Mouse (Mus musculus): ENCODE results near the gene Tgfa. TPM values are rescaled to one million over a fixed set of nuclear protein-coding genes. Genes with fewer than 3 reads are reported as not detected.

Tgfa gene
- polyA plus RNA-seq, 1 experiment from 2014 or later = 1.8 TPM

- Histone ChIP-seq H3K9me3 (replicated peaks; ENCODE audit: control insufficient read depth, low read length) (no peaks in the 10 kb centered on the region), H3K4me1 (ENCODE audit: control insufficient read depth, insufficient read depth, low read length) (no peaks in the 10 kb centered on the region), H3K4me3 (ENCODE audit: low read depth, low read length) (no peak overlapping the region), H3K9ac (replicated peaks; ENCODE audit: low read length) (no peak overlapping the region), H3K36me3 (replicated peaks; ENCODE audit: control insufficient read depth, insufficient read depth, low read depth, low read length) (no peaks in the 10 kb centered on the region), H3K27ac (replicated peaks; ENCODE audit: low read depth, low read length) (no peak overlapping the region), H3K27me3 (ENCODE audit: control insufficient read depth, insufficient read depth, low read length) (peaks cover 8% of the 10 kb centered on the region), H3K4me2 (ENCODE audit: low read depth, low read length) (no peak overlapping the region)
- ATAC-seq (replicated peaks; ENCODE audit: insufficient number of reproducible peaks, low FRiP score, low TSS enrichment, low read depth) = no peak
- WGBS = 81% methylated on average over 3 of the region's 3 CpGs
- DNase-seq (ENCODE audit: low spot score) = no peak
These were observed 4.4 kb upstream of the Tgfa start for GRCm38 (mm10) chr6:86190622-86191021.

DNA sequence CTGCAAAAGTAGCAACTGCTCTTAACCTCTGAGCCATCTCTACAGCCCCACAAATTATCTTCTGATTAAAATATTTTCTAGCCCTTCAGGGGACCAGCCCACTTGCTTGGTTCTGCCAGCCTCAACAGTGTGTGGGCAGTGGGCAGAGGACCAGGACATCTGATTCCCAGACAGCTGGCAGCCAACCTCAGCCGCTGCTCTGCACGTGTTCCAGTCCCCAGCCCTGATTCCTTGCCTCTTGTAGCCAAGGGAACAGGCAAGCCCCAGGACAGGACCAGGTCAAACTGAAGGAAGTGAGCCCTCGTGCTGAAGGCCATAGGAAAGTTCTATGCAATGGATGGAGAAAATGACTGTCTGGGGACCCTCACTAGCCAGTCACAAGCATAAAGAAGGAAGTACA lies 2.0 kb upstream of the Tgfa start:
- Histone ChIP-seq H3K27me3 (ENCODE audit: control insufficient read depth, insufficient read depth, low read length) (peaks cover 10% of the 10 kb centered on the region), H3K4me2 (ENCODE audit: low read depth, low read length) (no peak overlapping the region), H3K4me1 (ENCODE audit: control insufficient read depth, insufficient read depth, low read length) (peaks cover 4% of the 10 kb centered on the region; the same call in 1 of the 2 replicates), H3K9me3 (replicated peaks; ENCODE audit: control insufficient read depth, low read length) (no peaks in the 10 kb centered on the region), H3K4me3 (ENCODE audit: low read depth, low read length) (no peak overlapping the region), H3K9ac (replicated peaks; ENCODE audit: low read length) (no peak overlapping the region), H3K36me3 (replicated peaks; ENCODE audit: control insufficient read depth, insufficient read depth, low read depth, low read length) (no peaks in the 10 kb centered on the region), H3K27ac (replicated peaks; ENCODE audit: low read depth, low read length) (no peak overlapping the region)
- no peak for DNase-seq (ENCODE audit: low spot score)
- ATAC-seq (replicated peaks; ENCODE audit: insufficient number of reproducible peaks, low FRiP score, low TSS enrichment, low read depth) = no peak
- WGBS = 67% methylated on average over 3 of the region's 3 CpGs

DNA sequence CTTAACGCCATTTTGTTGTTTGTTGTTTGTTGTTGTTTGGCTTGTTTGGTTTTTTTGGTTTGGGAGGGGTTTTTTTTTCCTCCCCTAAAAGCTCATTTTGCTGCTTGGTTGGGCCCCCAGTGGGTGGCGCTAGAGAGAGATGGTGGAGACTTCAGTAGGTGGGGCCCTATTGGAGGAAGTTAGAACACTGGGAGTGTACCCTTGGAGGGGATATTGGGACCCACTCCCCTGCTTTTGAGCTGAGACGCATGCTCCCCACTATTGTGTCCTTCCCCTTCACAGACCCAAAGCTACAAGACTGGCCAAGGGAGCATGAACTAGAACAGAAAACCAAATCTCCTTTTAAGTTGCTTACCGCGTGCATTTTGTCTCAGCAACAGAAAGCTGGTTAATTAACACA lies 1.1 kb upstream of the Tgfa start:
- DNase-seq (ENCODE audit: low spot score) (peak; percentile 39), ATAC-seq (replicated peaks; ENCODE audit: insufficient number of reproducible peaks, low FRiP score, low TSS enrichment, low read depth) (no peak)
- Histone ChIP-seq H3K4me1 (ENCODE audit: control insufficient read depth, insufficient read depth, low read length) (peaks cover 4% of the 10 kb centered on the region; the same call in 1 of the 2 replicates), H3K27ac (replicated peaks; ENCODE audit: low read depth, low read length) (no peak overlapping the region), H3K27me3 (ENCODE audit: control insufficient read depth, insufficient read depth, low read length) (peaks cover 10% of the 10 kb centered on the region), H3K36me3 (replicated peaks; ENCODE audit: control insufficient read depth, insufficient read depth, low read depth, low read length) (no peaks in the 10 kb centered on the region), H3K9ac (replicated peaks; ENCODE audit: low read length) (no peak overlapping the region), H3K4me3 (ENCODE audit: low read depth, low read length) (no peak overlapping the region), H3K4me2 (ENCODE audit: low read depth, low read length) (no peak overlapping the region), H3K9me3 (replicated peaks; ENCODE audit: control insufficient read depth, low read length) (no peaks in the 10 kb centered on the region)
- WGBS = 54% methylated on average over 5 of the region's 5 CpGs

DNA sequence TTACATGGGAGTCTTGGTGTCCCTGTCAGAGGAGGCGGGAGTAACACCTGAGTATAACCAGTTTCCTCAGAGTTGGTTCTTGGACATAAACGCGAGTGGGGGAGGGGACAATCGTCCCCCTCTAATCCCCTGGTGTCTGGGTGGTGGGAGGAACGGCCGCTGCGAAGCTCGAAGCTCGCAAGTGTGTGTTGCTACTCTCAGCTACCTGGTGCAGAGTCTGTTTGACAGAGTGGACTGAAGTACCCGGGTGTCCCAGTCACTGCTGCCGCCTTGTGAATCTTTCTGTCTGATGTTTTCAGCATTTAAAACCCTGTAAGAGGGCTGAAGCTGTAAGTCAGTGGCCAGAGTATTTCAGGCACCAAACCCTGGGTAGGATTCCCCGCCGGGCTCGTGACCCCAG lies 1.0 kb downstream of the Tgfa start:
- Histone ChIP-seq H3K9me3 (replicated peaks; ENCODE audit: control insufficient read depth, low read length) (no peaks in the 10 kb centered on the region), H3K36me3 (replicated peaks; ENCODE audit: control insufficient read depth, insufficient read depth, low read depth, low read length) (no peaks in the 10 kb centered on the region), H3K4me1 (ENCODE audit: control insufficient read depth, insufficient read depth, low read length) (peaks cover 4% of the 10 kb centered on the region; the same call in 1 of the 2 replicates), H3K4me2 (ENCODE audit: low read depth, low read length) (peak overlapping the region; percentile 99), H3K27ac (replicated peaks; ENCODE audit: low read depth, low read length) (no peak overlapping the region), H3K9ac (replicated peaks; ENCODE audit: low read length) (no peak overlapping the region), H3K4me3 (ENCODE audit: low read depth, low read length) (peak overlapping the region; percentile 63), H3K27me3 (ENCODE audit: control insufficient read depth, insufficient read depth, low read length) (peaks cover 10% of the 10 kb centered on the region)
- DNase-seq (ENCODE audit: low spot score) (peak; percentile 23), ATAC-seq (replicated peaks; ENCODE audit: insufficient number of reproducible peaks, low FRiP score, low TSS enrichment, low read depth) (no peak)
- 5% methylated on average over 14 of the region's 14 CpGs for WGBS

DNA sequence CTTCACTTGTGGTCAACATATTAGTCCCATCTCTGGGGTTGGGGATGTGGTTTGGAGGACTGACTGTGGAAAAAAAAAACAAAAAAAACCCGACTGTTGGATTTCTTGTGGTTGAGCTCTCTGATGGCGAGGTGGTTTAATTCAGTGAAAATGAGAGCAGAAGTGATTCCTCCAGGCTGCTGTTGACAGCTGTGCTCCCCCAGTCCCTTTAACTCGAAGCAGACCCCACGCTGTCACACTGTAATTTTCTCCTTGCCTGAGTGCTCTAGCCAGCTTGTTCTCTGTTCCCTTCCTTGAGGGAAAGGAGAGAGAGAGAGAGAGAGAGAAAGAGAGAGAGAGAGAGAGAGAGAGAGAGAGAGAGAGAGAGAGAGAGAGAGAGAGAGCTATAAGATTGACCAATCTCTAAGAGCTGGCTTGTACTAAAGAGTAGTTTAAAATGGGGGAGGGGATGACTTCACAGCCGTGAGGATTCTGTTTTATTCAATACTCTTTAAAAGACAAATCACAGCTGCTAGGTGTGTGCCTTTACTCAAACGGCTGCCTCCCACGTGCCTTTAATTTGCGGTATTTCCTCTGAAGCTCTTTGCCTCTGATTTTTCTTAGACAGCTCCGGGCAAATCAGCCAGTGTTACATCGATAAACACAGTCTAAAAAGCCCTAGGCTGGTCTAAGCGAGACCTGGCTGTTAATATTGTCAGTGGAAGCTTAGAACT lies 2.3 kb downstream of the Tgfa start:
- H3K4me1 ChIP-seq (ENCODE audit: control insufficient read depth, insufficient read depth, low read length) = peaks cover 4% of the 10 kb centered on the region; the same call in 1 of the 2 replicates
- 0 out of 2 replicates have a peak overlapping the region, but pooled peaks have one; percentile 3 for H3K4me2 ChIP-seq (ENCODE audit: low read depth, low read length)
- H3K27ac ChIP-seq (replicated peaks; ENCODE audit: low read depth, low read length) = no peak overlapping the region
- no peak overlapping the region for H3K4me3 ChIP-seq (ENCODE audit: low read depth, low read length)
- no peaks in the 10 kb centered on the region for H3K9me3 ChIP-seq (replicated peaks; ENCODE audit: control insufficient read depth, low read length)
- DNase-seq (ENCODE audit: low spot score) (peak; percentile 72), ATAC-seq (replicated peaks; ENCODE audit: insufficient number of reproducible peaks, low FRiP score, low TSS enrichment, low read depth) (no peak; the same call in 1 of the 2 replicates)
- WGBS = 11% methylated on average over 11 of the region's 11 CpGs
- H3K36me3 ChIP-seq (replicated peaks; ENCODE audit: control insufficient read depth, insufficient read depth, low read depth, low read length) = no peaks in the 10 kb centered on the region
- no peak overlapping the region for H3K9ac ChIP-seq (replicated peaks; ENCODE audit: low read length)
- H3K27me3 ChIP-seq (ENCODE audit: control insufficient read depth, insufficient read depth, low read length) = peaks cover 10% of the 10 kb centered on the region

DNA sequence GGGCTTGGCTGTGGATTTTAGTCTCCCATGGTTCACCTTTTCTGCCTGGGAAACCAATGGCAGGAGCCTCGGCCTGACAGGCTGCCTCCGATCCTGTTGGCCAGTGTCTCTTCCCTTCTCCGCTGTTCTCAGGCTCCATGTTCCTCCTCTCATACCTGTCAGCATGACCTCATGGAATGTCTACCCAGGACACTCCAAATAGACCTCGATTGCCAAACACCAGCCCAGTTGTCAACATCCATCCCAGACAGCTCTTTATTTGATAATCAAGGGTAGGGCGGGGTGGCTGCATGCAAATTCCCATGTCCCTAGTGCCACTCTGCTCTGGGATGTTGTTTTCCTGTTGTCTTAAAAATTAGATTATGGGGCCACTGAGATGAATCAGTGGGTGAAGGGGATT lies 5.9 kb downstream of the Tgfa start:
- WGBS = 81% methylated on average over 5 of the region's 5 CpGs
- no peak overlapping the region for H3K27ac ChIP-seq (replicated peaks; ENCODE audit: low read depth, low read length)
- no peaks in the 10 kb centered on the region for H3K36me3 ChIP-seq (replicated peaks; ENCODE audit: control insufficient read depth, insufficient read depth, low read depth, low read length)
- no peak for DNase-seq (ENCODE audit: low spot score)
- H3K4me2 ChIP-seq (ENCODE audit: low read depth, low read length) = no peak overlapping the region
- H3K9me3 ChIP-seq (replicated peaks; ENCODE audit: control insufficient read depth, low read length) = no peaks in the 10 kb centered on the region
- no peak overlapping the region for H3K4me3 ChIP-seq (ENCODE audit: low read depth, low read length)
- peaks cover 2% of the 10 kb centered on the region for H3K27me3 ChIP-seq (ENCODE audit: control insufficient read depth, insufficient read depth, low read length)
- H3K4me1 ChIP-seq (ENCODE audit: control insufficient read depth, insufficient read depth, low read length) = peaks cover 3% of the 10 kb centered on the region; the same call in 1 of the 2 replicates
- ATAC-seq (replicated peaks; ENCODE audit: insufficient number of reproducible peaks, low FRiP score, low TSS enrichment, low read depth) = no peak
- no peak overlapping the region for H3K9ac ChIP-seq (replicated peaks; ENCODE audit: low read length)

GRCm38 (mm10) chr6:86203101-86203500 lies 8.1 kb downstream of the Tgfa start:
- DNase-seq (ENCODE audit: low spot score) = no peak
- no peak overlapping the region for H3K4me2 ChIP-seq (ENCODE audit: low read depth, low read length)
- H3K27ac ChIP-seq (replicated peaks; ENCODE audit: low read depth, low read length) = no peak overlapping the region
- no peak for ATAC-seq (replicated peaks; ENCODE audit: insufficient number of reproducible peaks, low FRiP score, low TSS enrichment, low read depth)
- no peaks in the 10 kb centered on the region for H3K36me3 ChIP-seq (replicated peaks; ENCODE audit: control insufficient read depth, insufficient read depth, low read depth, low read length)
- WGBS = 75% methylated on average over 7 of the region's 7 CpGs
- no peaks in the 10 kb centered on the region for H3K4me1 ChIP-seq (ENCODE audit: control insufficient read depth, insufficient read depth, low read length)
- no peaks in the 10 kb centered on the region for H3K9me3 ChIP-seq (replicated peaks; ENCODE audit: control insufficient read depth, low read length)
- no peak overlapping the region for H3K9ac ChIP-seq (replicated peaks; ENCODE audit: low read length)
- no peaks in the 10 kb centered on the region for H3K27me3 ChIP-seq (ENCODE audit: control insufficient read depth, insufficient read depth, low read length)
- H3K4me3 ChIP-seq (ENCODE audit: low read depth, low read length) = no peak overlapping the region

- WGBS = 88% methylated on average over 6 of the region's 6 CpGs
- no peak overlapping the region for H3K4me2 ChIP-seq (ENCODE audit: low read depth, low read length)
- no peak overlapping the region for H3K9ac ChIP-seq (replicated peaks; ENCODE audit: low read length)
- DNase-seq (ENCODE audit: low spot score) = no peak
- ATAC-seq (replicated peaks; ENCODE audit: insufficient number of reproducible peaks, low FRiP score, low TSS enrichment, low read depth) = no peak
- H3K4me3 ChIP-seq (ENCODE audit: low read depth, low read length) = no peak overlapping the region
- no peaks in the 10 kb centered on the region for H3K36me3 ChIP-seq (replicated peaks; ENCODE audit: control insufficient read depth, insufficient read depth, low read depth, low read length)
- H3K27me3 ChIP-seq (ENCODE audit: control insufficient read depth, insufficient read depth, low read length) = no peaks in the 10 kb centered on the region
- no peaks in the 10 kb centered on the region for H3K4me1 ChIP-seq (ENCODE audit: control insufficient read depth, insufficient read depth, low read length)
- no peaks in the 10 kb centered on the region for H3K9me3 ChIP-seq (replicated peaks; ENCODE audit: control insufficient read depth, low read length)
- no peak overlapping the region for H3K27ac ChIP-seq (replicated peaks; ENCODE audit: low read depth, low read length)
These were observed 11.0 kb downstream of the Tgfa start for GRCm38 (mm10) chr6:86206014-86206413.

All from embryonic facial prominence, embryonic 11.5 days (tissue).